Mouse (Mus musculus) neutrophil, adult 5-6 weeks (primary cell): ENCODE measurements around the gene Socs7. TPM values are rescaled to one million over a fixed set of nuclear protein-coding genes. Genes with fewer than 3 reads are reported as not detected.

Experiments used
- ATAC-seq: fragments of 151-379, 151-347 bp; 2 replicates; pipeline ENCODE4 v1.8.0; 2017; ENCODE audit warnings: mild to moderate bottlenecking, moderate TSS enrichment; ENCODE audit not compliant: insufficient number of reproducible peaks, poor library complexity, low FRiP score, severe bottlenecking; ENCODE audit errors: extremely low read depth
- total RNA-seq: library from RNA; stranded (forward); fragments of 200-1000 nt; gene quantifications from 2 replicates; pipeline ENCODE4 v1.2.3, GENCODE M21; 2017

Socs7 gene
- total RNA-seq, 1 experiment from 2014 or later: 13.6 TPM

DNA sequence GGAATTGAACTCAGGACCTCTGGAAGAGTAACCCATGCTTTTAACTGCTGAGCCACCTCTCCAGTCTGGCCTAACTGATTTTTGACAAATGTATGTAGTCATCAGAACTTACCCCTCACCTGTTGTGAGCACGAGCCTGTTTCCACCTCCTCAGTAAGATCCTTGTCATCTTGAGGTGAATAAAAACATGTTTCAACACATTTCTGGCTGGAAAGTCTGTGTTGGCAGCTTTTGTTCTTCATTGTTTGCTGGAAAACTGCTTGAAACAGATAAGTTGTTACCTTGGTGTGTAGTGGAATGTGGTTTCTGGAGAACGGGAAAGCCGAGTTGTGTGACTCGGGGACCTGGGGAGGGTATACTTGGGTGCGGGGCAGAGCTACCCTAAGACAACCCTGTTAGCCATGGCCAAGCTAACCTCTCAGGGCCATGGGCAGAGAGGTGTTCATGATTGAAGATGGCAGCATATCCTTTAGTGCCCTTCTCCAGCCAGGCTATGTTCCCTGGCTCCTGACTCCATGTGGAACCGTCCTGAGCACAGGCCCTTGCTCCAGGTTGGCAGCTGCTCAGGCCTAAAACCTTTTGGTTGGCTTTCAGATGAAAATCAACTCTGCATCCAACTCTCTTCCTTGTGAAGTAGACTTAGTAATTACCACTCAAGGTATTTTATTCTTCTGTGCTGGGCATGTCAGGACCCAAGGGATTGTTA is 10.0 kb downstream of the Socs7 start:
- no peak for ATAC-seq

DNA sequence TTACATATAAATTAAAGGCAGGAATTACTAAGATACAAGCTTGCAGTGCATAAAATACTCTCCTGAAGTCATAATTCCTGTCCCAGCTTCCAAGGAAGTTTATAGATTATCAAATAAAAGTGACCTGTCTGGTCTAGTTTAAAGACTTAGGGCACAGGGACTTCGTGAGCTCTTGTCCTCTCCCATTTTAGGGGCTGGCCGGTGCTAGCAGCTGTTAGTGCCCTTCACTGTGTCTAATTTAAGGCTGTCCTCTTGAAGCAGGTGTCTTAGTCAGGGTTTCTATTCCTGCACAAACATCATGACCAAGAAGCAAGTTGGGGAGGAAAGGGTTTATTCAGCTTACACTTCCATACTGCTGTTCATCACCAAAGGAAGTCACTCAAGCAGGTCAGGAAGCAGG is 11.1 kb downstream of the Socs7 start:
- ATAC-seq: no peak

DNA sequence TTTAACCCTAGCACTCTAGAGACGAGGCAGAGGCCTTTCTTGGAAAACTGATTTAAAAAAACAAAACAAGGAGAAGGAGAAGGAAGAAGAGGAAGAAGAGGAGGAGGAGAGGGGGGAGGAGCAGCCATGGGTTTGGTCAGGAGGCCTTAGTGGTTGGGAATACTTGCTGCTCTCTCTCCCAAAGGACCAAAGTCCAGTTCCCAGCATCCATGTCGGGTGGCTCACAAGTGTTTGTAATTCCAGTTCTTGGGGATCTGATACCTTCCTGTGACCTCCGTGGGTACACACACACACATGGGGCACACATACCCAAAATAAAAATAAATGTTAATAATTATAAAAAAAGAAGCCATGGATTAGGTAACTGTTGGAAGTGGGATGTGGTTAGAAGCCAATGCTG is 17.7 kb downstream of the Socs7 start:
- ATAC-seq: no peak

DNA sequence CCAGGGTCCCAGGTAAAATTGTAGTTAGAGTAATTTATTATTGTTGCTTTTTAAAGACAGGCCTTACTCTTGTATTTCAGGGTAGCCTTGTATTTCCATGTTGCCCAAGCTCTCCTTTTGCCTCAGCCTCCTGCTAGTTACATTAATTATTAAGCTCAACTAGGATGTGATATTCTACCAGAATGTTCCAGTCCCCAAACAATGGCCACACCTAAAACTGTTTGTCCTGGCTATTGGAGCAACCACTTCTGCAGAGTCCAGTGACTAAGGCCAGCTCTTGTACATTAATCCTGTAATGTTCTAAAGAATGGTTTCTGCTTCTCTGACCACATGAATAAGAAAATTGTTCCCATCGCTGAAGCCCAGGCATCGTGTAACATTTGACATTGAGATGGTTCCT is 20.7 kb downstream of the Socs7 start:
- ATAC-seq: no peak

GRCm38 (mm10) chr11:97383764-97384163 is 21.4 kb downstream of the Socs7 start:
- ATAC-seq: no peak

DNA sequence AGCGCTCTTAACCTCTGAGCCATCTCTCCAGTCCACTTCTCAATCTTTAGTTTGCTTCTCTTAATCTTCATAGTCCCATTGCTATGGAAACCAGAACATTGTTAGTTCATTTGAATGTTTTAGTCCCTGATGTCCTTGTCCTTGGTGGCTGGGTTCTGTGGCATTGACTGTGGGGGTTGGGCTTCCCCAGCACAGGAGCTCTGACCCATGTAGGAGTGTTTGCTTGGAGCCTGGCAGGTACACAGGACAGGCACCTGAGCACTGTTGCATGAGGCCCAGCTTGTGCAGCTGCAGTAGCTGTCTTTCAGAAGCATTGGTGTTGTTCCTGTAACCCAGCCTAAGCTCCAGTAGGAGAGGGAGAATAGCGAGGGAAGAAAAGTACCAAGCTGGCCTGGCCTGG is 25.5 kb downstream of the Socs7 start:
- ATAC-seq: no peak

DNA sequence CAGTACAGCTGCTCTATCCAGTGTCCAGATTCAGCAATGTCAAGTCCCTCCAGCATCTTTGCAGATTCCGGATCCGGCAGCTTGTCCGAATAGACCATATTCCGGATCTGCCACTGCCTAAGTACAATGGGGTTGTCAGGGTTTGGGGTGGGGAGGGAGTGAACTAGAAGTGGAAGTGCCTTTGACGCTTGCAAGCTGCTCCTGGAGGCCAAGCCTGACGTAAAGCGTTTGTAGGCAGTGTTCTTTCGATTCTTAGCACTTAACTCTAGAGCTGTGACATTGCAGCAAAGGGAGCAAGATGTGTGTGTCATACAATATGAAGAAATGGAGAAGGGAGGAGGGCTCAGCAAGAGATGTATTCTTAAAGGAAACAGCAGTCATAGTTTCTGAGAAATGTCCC is 26.8 kb downstream of the Socs7 start:
- ATAC-seq: no peak

DNA sequence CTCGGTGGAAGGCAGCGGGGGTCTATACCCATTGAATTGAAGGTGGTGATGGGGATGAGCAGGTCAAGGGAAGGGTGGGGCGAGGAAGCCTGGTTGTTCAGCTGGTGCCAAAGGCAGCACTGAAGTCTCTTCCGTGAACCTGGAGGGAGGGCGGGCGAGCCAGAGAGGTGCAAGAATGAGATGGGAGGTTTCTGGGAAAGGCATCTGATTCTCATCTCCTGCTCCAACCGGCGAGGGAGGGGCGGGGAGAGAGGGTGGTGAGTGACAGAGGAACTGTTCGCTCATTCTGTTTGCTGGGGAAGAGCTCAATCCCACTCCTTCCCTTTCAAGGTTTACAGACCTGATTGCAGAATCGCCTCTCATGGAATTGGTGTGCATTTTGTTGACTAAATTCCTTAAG is 31.3 kb downstream of the Socs7 start:
- ATAC-seq: no peak

DNA sequence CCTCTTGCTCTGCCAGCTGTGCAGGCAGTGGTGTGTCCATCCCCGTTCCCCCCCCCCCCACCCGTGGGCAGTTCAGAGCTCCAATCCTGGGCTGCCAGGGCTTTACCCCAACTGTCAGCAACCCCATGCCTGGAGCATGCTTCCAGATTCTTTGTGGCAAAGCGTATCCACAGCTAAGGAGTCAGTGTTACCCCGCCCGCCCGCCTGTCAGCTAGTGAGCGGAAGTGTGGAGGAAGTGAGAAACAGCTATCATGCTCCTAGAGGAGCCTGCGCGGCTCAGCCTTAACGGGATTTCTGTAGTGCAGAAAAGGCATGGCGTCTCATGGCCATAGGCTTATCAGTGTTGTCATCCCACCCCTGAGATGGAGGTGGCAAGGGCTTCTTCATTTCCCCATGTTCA is 31.8 kb downstream of the Socs7 start:
- ATAC-seq: no peak

- ATAC-seq: no peak
These were observed 36.2 kb downstream of the Socs7 start for GRCm38 (mm10) chr11:97398506-97398905.

GRCm38 (mm10) chr11:97399958-97400710 is 37.8 kb downstream of the Socs7 start:
- ATAC-seq: peak; percentile 86

- no peak for ATAC-seq
These were observed 38.7 kb downstream of the Socs7 start for GRCm38 (mm10) chr11:97401082-97401481.

GRCm38 (mm10) chr11:97401686-97402435 is 39.5 kb downstream of the Socs7 start:
- no peak for ATAC-seq

DNA sequence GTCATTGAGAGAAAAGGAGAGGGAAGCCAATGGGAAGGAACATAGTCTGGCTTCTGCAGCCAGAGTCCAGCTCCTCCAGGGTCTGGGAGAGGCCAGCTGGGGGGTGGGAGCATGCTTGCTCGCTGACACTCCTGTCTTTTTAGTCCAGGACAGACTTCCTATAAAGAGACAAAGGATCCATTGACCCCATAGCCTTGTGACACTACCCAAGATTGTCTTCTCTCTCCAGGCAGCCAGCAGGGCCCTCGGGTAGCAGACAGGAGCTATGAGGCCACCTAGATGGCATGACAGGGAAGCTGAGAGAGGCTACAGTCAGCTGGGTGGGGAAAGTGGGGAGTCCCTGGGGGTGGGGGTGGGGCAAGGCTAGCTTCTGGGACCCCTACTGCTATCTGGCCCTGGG is 40.4 kb downstream of the Socs7 start:
- ATAC-seq: no peak

GRCm38 (mm10) chr11:97403614-97404183 is 41.3 kb downstream of the Socs7 start:
- ATAC-seq: no peak

- ATAC-seq: no peak
These were observed 41.9 kb downstream of the Socs7 start for GRCm38 (mm10) chr11:97404184-97404760.

DNA sequence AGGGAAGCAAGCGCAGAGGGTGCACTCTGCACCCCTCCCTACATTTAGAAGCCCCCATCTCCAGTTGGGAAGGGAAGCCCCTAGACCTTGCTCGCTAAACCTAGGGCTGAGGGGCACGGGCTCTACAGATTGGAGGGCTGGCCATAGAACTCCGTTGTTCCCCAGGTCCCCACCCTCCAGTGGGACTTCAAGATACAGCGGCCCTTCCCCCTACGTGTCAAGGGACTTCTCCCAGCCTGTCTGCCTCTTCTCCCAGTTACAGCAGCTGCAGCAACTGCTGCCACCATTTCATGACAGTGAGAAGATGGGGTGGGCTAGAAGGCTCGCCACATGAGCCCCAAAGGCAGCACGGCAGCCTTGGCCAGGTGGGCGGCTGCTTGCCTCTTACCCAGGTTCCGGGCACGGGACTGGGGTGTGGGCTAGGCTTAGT is 42.4 kb downstream of the Socs7 start:
- no peak for ATAC-seq

- no peak for ATAC-seq
These were observed 44.0 kb downstream of the Socs7 start for GRCm38 (mm10) chr11:97406094-97406951.
